In the genomic region with DNA sequence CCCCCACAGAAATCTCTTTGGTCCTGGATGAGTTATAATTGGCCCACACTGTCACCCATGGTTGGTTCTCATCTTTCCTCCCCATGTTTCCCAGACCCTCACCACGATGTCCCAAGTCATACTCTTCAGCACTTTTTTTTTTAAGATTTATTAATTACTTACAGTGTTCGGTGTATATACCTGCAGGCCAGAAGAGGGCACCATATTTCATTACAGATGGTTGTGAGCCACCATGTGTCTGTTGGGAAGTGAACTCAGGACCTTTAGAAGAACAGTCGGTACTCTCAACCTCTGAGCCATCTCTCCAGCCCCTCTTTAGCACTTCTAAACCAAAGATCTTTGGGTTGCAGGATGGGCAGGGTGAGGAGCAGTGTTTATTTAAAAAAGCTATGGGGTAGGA, we compare ENCODE assay signal across 16 mouse cellular contexts. TPM values are rescaled to one million over a fixed set of nuclear protein-coding genes. Genes with fewer than 3 reads are reported as not detected.
DNase-seq lines count a peak whose midpoint lies in the region; ATAC-seq and TF ChIP-seq lines count a peak whose summit lies in the region.
"Had no signal": no experiment of that assay in that cellular context is flagged by ENCODE, and none has a peak within 500 bp of the region (broad histone marks: within the 10 kb centered on the region; RNA-seq: fewer than 3 reads in every experiment).

No protein-coding gene starts in this region.

- ATAC-seq in liver, postnatal 0 days = no peak
- no peak for ATAC-seq in liver, embryonic 11.5 days (replicated peaks; ENCODE audit: low FRiP score)
- ATAC-seq: Patski had no signal

- DNase-seq in liver, postnatal 0 days = no peak
- DNase-seq in liver, embryonic 11.5 days (ENCODE audit: low spot score) = no peak
- DNase-seq in 416B (ENCODE audit: low read depth) = peak; percentile 35
- peak; percentile 36 for DNase-seq in CD4-positive helper T cell, adult 2 months (ENCODE audit: low read depth, low spot score)
- DNase-seq in brain, adult 2 months (ENCODE audit: low read depth, low spot score) = peak; percentile 38
- DNase-seq in frontal cortex, postnatal 10 days (ENCODE audit: low spot score in 2 of 2) = no peak
- no peak for DNase-seq in layer of hippocampus, adult 11-12 months (ENCODE audit: low spot score)
- DNase-seq: adrenal gland, postnatal 25 days; cerebellum, adult 11-12 months; layer of hippocampus, postnatal 36 days had no signal

- no peaks in the 10 kb centered on the region for H3K36me3 ChIP-seq in liver, postnatal 0 days (replicated peaks; ENCODE audit: insufficient read depth, low read length)
- H3K36me3 ChIP-seq in liver, embryonic 11.5 days (ENCODE audit: control insufficient read depth, insufficient read depth, low read length) = no peaks in the 10 kb centered on the region
- H3K36me3 ChIP-seq: heart, embryonic 13.5 days; hindbrain, embryonic 15.5 days; limb, embryonic 15.5 days; neural tube, embryonic 12.5 days had no signal

- peak; percentile 54 for TF ChIP-seq CTCF in liver, postnatal 0 days (IDR thresholded peaks at IDR 0.05; ENCODE audit: low read depth)

- H3K4me2 ChIP-seq in liver, postnatal 0 days (ENCODE audit: low read depth, low read length) = no peak overlapping the region
- no peak overlapping the region for H3K4me2 ChIP-seq in liver, embryonic 11.5 days
- H3K4me2 ChIP-seq: heart, embryonic 13.5 days; hindbrain, embryonic 15.5 days; limb, embryonic 15.5 days; neural tube, embryonic 12.5 days had no signal

- H3K9me3 ChIP-seq in liver, postnatal 0 days (ENCODE audit: low read length) = no peaks in the 10 kb centered on the region
- H3K9me3 ChIP-seq in liver, embryonic 11.5 days (ENCODE audit: control insufficient read depth, low read length) = no peaks in the 10 kb centered on the region
- H3K9me3 ChIP-seq: heart, embryonic 13.5 days; hindbrain, embryonic 15.5 days; limb, embryonic 15.5 days; neural tube, embryonic 12.5 days had no signal

- WGBS in liver, postnatal 0 days (ENCODE audit: insufficient replicate concordance) = 40% methylated on average over 3 of the region's 3 CpGs
- WGBS in liver, embryonic 11.5 days = 52% methylated on average over 3 of the region's 3 CpGs

- H3K27ac ChIP-seq in liver, postnatal 0 days (ENCODE audit: low read depth) = no peak overlapping the region
- no peak overlapping the region for H3K27ac ChIP-seq in liver, embryonic 11.5 days (ENCODE audit: low read depth, low read length)
- H3K27ac ChIP-seq: heart, embryonic 13.5 days; hindbrain, embryonic 15.5 days; limb, embryonic 15.5 days; neural tube, embryonic 12.5 days had no signal

- no peak overlapping the region for H3K4me3 ChIP-seq in liver, postnatal 0 days (ENCODE audit: low read depth, low read length)
- no peak overlapping the region for H3K4me3 ChIP-seq in liver, embryonic 11.5 days (ENCODE audit: low read depth, low read length)
- H3K4me3 ChIP-seq: erythroblast, embryonic 14.5 days; heart, embryonic 13.5 days; hindbrain, embryonic 15.5 days; limb, embryonic 15.5 days; neural tube, embryonic 12.5 days had no signal

- no peak for TF ChIP-seq EP300 in liver, postnatal 0 days (IDR thresholded peaks at IDR 0.05; ENCODE audit: low read depth)

- no peaks in the 10 kb centered on the region for H3K4me1 ChIP-seq in liver, postnatal 0 days (ENCODE audit: insufficient read depth)
- H3K4me1 ChIP-seq in liver, embryonic 11.5 days (replicated peaks; ENCODE audit: control insufficient read depth, insufficient read depth, low read length) = no peaks in the 10 kb centered on the region
- H3K4me1 ChIP-seq: neural tube, embryonic 12.5 days had no signal

- no peak overlapping the region for H3K9ac ChIP-seq in liver, postnatal 0 days (replicated peaks)
- no peak overlapping the region for H3K9ac ChIP-seq in liver, embryonic 11.5 days (ENCODE audit: low read depth, low read length)
- H3K9ac ChIP-seq: heart, embryonic 13.5 days; hindbrain, embryonic 15.5 days; limb, embryonic 15.5 days; neural tube, embryonic 12.5 days had no signal

- no peaks in the 10 kb centered on the region for H3K27me3 ChIP-seq in liver, postnatal 0 days (ENCODE audit: insufficient read depth, low read length)
- H3K27me3 ChIP-seq in liver, embryonic 11.5 days (replicated peaks; ENCODE audit: control insufficient read depth, insufficient read depth, low read length) = no peaks in the 10 kb centered on the region
- H3K27me3 ChIP-seq: heart, embryonic 13.5 days; hindbrain, embryonic 15.5 days; limb, embryonic 15.5 days; neural tube, embryonic 12.5 days; Patski had no signal

RNA-seq across cellular contexts. Expression of gene Gm12166, which starts 20.7 kb away (rescaled TPM):
- polyA plus RNA-seq in liver, postnatal 0 days (2015; fragmentation: Nextera tagmentation; extraction: Ambion mirVana) = 3.6 and 5.2 TPM in 2 replicates
- 5.5 and 6.6 TPM in 2 replicates for polyA plus RNA-seq in liver, embryonic 11.5 days (2014; fragmentation: Nextera tagmentation; extraction: Ambion mirVana)

RNA-seq across cellular contexts. Expression of gene Adam19, which starts 24.3 kb away (rescaled TPM):
- 1.0 and 1.1 TPM in 2 replicates for polyA plus RNA-seq in liver, postnatal 0 days (2015; fragmentation: Nextera tagmentation; extraction: Ambion mirVana)
- polyA plus RNA-seq in liver, embryonic 11.5 days (2014; fragmentation: Nextera tagmentation; extraction: Ambion mirVana) = 8.5 and 8.8 TPM in 2 replicates

RNA-seq across cellular contexts. Expression of gene Sox30, which starts 51.4 kb away (rescaled TPM):
- polyA plus RNA-seq in liver, postnatal 0 days (2015; fragmentation: Nextera tagmentation; extraction: Ambion mirVana) = 0.04 TPM in 1 of 2 replicates, not detected in the other
- 0.05 and 0.08 TPM in 2 replicates for polyA plus RNA-seq in liver, embryonic 11.5 days (2014; fragmentation: Nextera tagmentation; extraction: Ambion mirVana)
- polyA plus RNA-seq: erythroblast, embryonic 14.5 days; Patski had no signal

Comparison
In these comparisons a context has a peak if more than half of its experiments do, and no peak if none do; other contexts are left out.
1. DNase-seq: peak in 416B (single experiment), CD4-positive helper T cell, adult 2 months (single experiment) and brain, adult 2 months (single experiment); none in liver, postnatal 0 days (single experiment), liver, embryonic 11.5 days (single experiment), frontal cortex, postnatal 10 days (0 of 2) and layer of hippocampus, adult 11-12 months (single experiment).